ENCODE assay signal across 8 mouse cellular contexts in the genomic region with DNA sequence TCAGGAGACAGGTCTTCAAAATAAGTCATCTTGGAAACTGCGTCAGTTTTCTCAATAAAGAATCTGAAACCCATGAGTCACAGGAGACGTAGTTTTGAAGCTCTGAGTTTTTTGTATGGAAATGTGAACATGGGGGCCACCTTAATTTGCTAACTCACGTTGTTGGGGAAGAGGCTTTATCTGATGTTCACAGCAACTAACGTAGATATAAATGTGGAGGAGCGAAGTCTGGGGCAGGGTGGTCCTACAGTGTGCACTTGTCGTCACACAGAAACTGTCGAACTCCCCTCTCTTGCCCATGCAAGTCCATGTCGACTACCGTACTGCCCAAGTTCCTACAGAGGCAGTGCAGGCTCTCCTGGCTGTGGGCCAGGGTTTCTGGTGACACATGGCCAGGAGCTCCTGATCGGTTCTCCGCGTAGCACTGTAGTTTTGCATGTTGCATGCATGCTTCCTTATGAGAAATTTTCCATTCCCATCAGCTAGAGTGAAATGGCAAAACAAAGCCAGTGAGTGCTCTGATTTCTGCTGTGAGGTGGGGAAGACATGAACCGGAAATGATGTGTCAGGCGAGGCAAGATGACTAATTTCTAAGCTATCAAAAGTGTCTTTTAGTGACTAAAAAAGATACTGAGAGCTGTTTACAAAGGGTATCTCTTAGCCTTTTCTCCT.
DNase-seq lines count a peak whose midpoint lies in the region; ATAC-seq and TF ChIP-seq lines count a peak whose summit lies in the region.

No protein-coding gene starts in this region.

- no peaks in the 10 kb centered on the region for H3K79me2 ChIP-seq in heart, adult 2 months (replicated peaks; ENCODE audit: control insufficient read depth, insufficient read depth, low read length)

- TF ChIP-seq CTCF in heart, adult 2 months (IDR thresholded peaks at IDR 0.05): no peak

- H3K4me2 ChIP-seq in intestine, embryonic 15.5 days (replicated peaks): no peak overlapping the region
- no peak overlapping the region for H3K4me2 ChIP-seq in hindbrain, embryonic 14.5 days (replicated peaks)

- no peak for TF ChIP-seq POLR2A in heart, adult 2 months (IDR thresholded peaks at IDR 0.05; ENCODE audit: insufficient read depth, low read depth, low read length)

- H3K4me1 ChIP-seq in heart, adult 2 months (ENCODE audit: control insufficient read depth, insufficient read depth, low read length): no peaks in the 10 kb centered on the region
- no peaks in the 10 kb centered on the region for H3K4me1 ChIP-seq in intestine, embryonic 15.5 days (replicated peaks)
- 0 out of 2 replicates have a peak, but pooled peaks cover 3% of the 10 kb centered on the region for H3K4me1 ChIP-seq in forebrain, embryonic 10.5 days
- no peaks in the 10 kb centered on the region for H3K4me1 ChIP-seq in hindbrain, embryonic 14.5 days (replicated peaks; ENCODE audit: control insufficient read depth, insufficient read depth, low read length)

- no peaks in the 10 kb centered on the region for H3K36me3 ChIP-seq in heart, adult 2 months (ENCODE audit: control insufficient read depth, insufficient read depth, low read length)
- no peaks in the 10 kb centered on the region for H3K36me3 ChIP-seq in intestine, embryonic 15.5 days
- H3K36me3 ChIP-seq in forebrain, embryonic 10.5 days (replicated peaks): peaks cover 45% of the 10 kb centered on the region
- H3K36me3 ChIP-seq in hindbrain, embryonic 14.5 days (replicated peaks; ENCODE audit: control insufficient read depth, insufficient read depth): no peaks in the 10 kb centered on the region; the same call in 1 of the 2 replicates

- intact Hi-C loops in heart, adult 2 months (cut with DNase I): no loop called here

- H3K9ac ChIP-seq in heart, adult 2 months (ENCODE audit: low read depth, low read length): no peak overlapping the region
- no peak overlapping the region for H3K9ac ChIP-seq in intestine, embryonic 15.5 days
- no peak overlapping the region for H3K9ac ChIP-seq in hindbrain, embryonic 14.5 days

- no peak overlapping the region for H3K4me3 ChIP-seq in heart, adult 2 months
- H3K4me3 ChIP-seq in intestine, embryonic 15.5 days (replicated peaks): no peak overlapping the region
- H3K4me3 ChIP-seq in forebrain, embryonic 10.5 days: no peak overlapping the region
- no peak overlapping the region for H3K4me3 ChIP-seq in hindbrain, embryonic 14.5 days (replicated peaks; ENCODE audit: low read length)

- DNase-seq in left cerebral cortex, adult 18-20 months (ENCODE audit: low spot score in 2 of 2): peak; percentile 48 to 50
- DNase-seq in left cerebral cortex, adult 11 months (ENCODE audit: low spot score): no peak
- DNase-seq in NIH3T3 (ENCODE audit: low read depth): peak; percentile 40
- DNase-seq in heart, adult 2 months: peak; percentile 40 to 52
- peak; percentile 56 to 77 for DNase-seq in kidney, postnatal 36 days
- no peak for DNase-seq in forebrain, embryonic 10.5 days (ENCODE audit: extremely low spot score, low spot score)
- DNase-seq in hindbrain, embryonic 14.5 days (ENCODE audit: low spot score): no peak

- no peaks in the 10 kb centered on the region for H3K9me3 ChIP-seq in intestine, embryonic 15.5 days
- H3K9me3 ChIP-seq in forebrain, embryonic 10.5 days: no peaks in the 10 kb centered on the region
- H3K9me3 ChIP-seq in hindbrain, embryonic 14.5 days (ENCODE audit: control insufficient read depth, low read length): no peaks in the 10 kb centered on the region

- no peak overlapping the region for H3K27ac ChIP-seq in heart, adult 2 months
- H3K27ac ChIP-seq in intestine, embryonic 15.5 days: no peak overlapping the region
- no peak overlapping the region for H3K27ac ChIP-seq in forebrain, embryonic 10.5 days
- H3K27ac ChIP-seq in hindbrain, embryonic 14.5 days: no peak overlapping the region

- no peaks in the 10 kb centered on the region for H3K27me3 ChIP-seq in heart, adult 2 months (ENCODE audit: control insufficient read depth, insufficient read depth, low read length)
- no peaks in the 10 kb centered on the region for H3K27me3 ChIP-seq in intestine, embryonic 15.5 days (replicated peaks)
- H3K27me3 ChIP-seq in forebrain, embryonic 10.5 days (ENCODE audit: poor library complexity, severe bottlenecking): no peaks in the 10 kb centered on the region
- no peaks in the 10 kb centered on the region for H3K27me3 ChIP-seq in hindbrain, embryonic 14.5 days (ENCODE audit: control insufficient read depth, insufficient read depth, low read length)

- no peak for TF ChIP-seq EP300 in heart, adult 2 months (IDR thresholded peaks at IDR 0.05; ENCODE audit: insufficient read depth, low read depth, low read length)

- 48% methylated on average over 14 of the region's 14 CpGs for WGBS in heart, adult 2 months
- 83% methylated on average over 14 of the region's 14 CpGs for WGBS in intestine, embryonic 15.5 days
- WGBS in forebrain, embryonic 10.5 days: 92% methylated on average over 14 of the region's 14 CpGs
- 84% methylated on average over 14 of the region's 14 CpGs for WGBS in hindbrain, embryonic 14.5 days

- ATAC-seq in intestine, embryonic 15.5 days: no peak
- ATAC-seq in hindbrain, embryonic 14.5 days (ENCODE audit: low FRiP score): no peak

Comparison
In these comparisons a context has a peak if more than half of its experiments do, and no peak if none do; other contexts are left out.
1. DNase-seq: peak in left cerebral cortex, adult 18-20 months (2 of 2), NIH3T3 (single experiment), heart, adult 2 months (2 of 2) and kidney, postnatal 36 days (2 of 2); none in left cerebral cortex, adult 11 months (single experiment), forebrain, embryonic 10.5 days (single experiment) and hindbrain, embryonic 14.5 days (single experiment).